Mouse (Mus musculus): ENCODE results near the gene Fam227b. TPM values are rescaled to one million over a fixed set of nuclear protein-coding genes. Genes with fewer than 3 reads are reported as not detected.

The Fam227b gene
- polyA plus RNA-seq, 1 experiment from 2014 or later, result not detected

- ATAC-seq (ENCODE audit: insufficient number of reproducible peaks, insufficient read depth, low FRiP score, low TSS enrichment), result no peak
- Histone ChIP-seq H3K27me3 (no peaks in the 10 kb centered on the region), H3K9me3 (no peaks in the 10 kb centered on the region), H3K4me3 (no peak overlapping the region), H3K27ac (no peak overlapping the region), H3K36me3 (no peaks in the 10 kb centered on the region), H3K9ac (no peak overlapping the region), H3K4me2 (replicated peaks) (no peak overlapping the region), H3K4me1 (peaks cover 11% of the 10 kb centered on the region)
- WGBS, result 44% methylated on average over 5 of the region's 5 CpGs
These were observed 98.1 kb downstream of the Fam227b start for GRCm38 (mm10) chr2:126053657-126054056.

- Histone ChIP-seq H3K9ac (no peak overlapping the region), H3K27ac (peak overlapping the region; percentile 41; the same call in 1 of the 2 replicates), H3K4me2 (replicated peaks) (no peak overlapping the region), H3K27me3 (no peaks in the 10 kb centered on the region), H3K9me3 (no peaks in the 10 kb centered on the region), H3K36me3 (no peaks in the 10 kb centered on the region), H3K4me3 (no peak overlapping the region), H3K4me1 (peaks cover 11% of the 10 kb centered on the region)
- 17% methylated on average over 6 of the region's 6 CpGs for whole genome bisulfite sequencing
- peak; percentile 77; the same call in 1 of the 2 replicates for ATAC-seq (ENCODE audit: insufficient number of reproducible peaks, insufficient read depth, low FRiP score, low TSS enrichment)
These were observed 98.9 kb downstream of the Fam227b start for GRCm38 (mm10) chr2:126052749-126053557.

DNA sequence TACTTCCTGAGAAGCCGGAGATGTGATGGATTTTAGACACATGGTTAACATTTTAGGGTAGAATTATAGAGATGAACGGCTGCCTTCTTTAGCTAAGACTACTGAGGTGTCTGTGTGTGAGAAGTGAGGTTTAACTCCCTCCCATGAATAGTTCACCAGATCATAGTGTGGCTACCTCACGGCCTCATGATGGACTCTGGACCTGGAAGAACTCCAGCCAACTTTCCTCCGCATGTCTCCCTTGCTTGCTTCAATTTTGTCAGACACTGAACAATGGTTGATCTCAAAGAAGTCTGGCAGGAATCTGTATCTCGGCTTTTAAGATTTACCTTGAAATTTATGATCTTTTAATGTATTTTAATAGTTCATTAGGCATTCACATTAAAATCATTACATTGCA lies 106.2 kb downstream of the Fam227b start:
- H3K4me3 ChIP-seq, result no peak overlapping the region
- 82% methylated on average over 5 of the region's 5 CpGs for WGBS
- H3K27me3 ChIP-seq, result no peaks in the 10 kb centered on the region
- H3K36me3 ChIP-seq, result no peaks in the 10 kb centered on the region
- no peak overlapping the region for H3K27ac ChIP-seq
- no peaks in the 10 kb centered on the region for H3K9me3 ChIP-seq
- no peak for ATAC-seq (ENCODE audit: insufficient number of reproducible peaks, insufficient read depth, low FRiP score, low TSS enrichment)
- no peaks in the 10 kb centered on the region for H3K4me1 ChIP-seq
- no peak overlapping the region for H3K4me2 ChIP-seq (replicated peaks)
- no peak overlapping the region for H3K9ac ChIP-seq

- no peaks in the 10 kb centered on the region for H3K36me3 ChIP-seq
- ATAC-seq (ENCODE audit: insufficient number of reproducible peaks, insufficient read depth, low FRiP score, low TSS enrichment), result no peak
- H3K4me1 ChIP-seq, result no peaks in the 10 kb centered on the region
- H3K4me3 ChIP-seq, result no peak overlapping the region
- H3K27me3 ChIP-seq, result no peaks in the 10 kb centered on the region
- 50% methylated on average over 3 of the region's 3 CpGs for WGBS
- no peak overlapping the region for H3K4me2 ChIP-seq (replicated peaks)
- H3K27ac ChIP-seq, result no peak overlapping the region
- H3K9ac ChIP-seq, result no peak overlapping the region
- no peaks in the 10 kb centered on the region for H3K9me3 ChIP-seq
These were observed 109.1 kb downstream of the Fam227b start for GRCm38 (mm10) chr2:126042674-126043073.

DNA sequence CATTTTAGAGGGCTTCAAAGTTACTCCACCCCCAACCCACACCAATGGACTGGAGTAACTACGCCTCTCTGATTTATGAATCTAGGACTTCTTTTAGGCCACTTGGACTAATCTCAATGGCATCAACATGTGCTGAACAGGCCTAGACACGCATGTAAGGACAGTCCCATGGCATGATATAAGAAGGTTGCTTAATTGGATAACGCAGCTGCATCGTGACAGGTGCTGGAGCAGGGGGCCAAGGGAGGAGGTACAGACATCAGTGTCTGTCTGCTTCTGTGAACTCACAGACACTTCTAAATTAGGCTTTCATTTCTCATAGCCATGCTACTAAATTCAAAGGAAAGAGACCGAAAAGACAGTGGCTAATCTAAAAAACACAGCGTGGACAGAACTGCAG lies 110.6 kb downstream of the Fam227b start:
- H3K9ac ChIP-seq, result no peak overlapping the region

DNA sequence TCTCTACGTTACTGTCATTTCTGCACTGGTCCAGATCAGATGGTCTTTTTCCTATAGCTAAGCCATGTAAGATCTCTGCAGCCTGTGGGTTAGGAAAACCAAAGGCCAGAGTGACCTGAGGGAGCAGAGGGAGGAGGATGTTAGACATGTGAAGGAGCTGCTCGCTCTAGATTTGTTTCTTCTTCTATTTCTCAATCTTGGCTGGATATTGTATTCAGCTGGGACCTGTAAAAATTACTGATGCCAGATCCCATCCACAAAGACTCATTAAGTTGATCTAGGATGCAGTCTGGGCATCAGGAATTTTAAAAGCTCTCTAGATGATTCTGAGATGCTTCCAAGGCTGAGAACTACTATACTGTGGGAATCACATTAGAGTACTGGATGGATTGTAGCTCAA lies 111.2 kb downstream of the Fam227b start:
- no peaks in the 10 kb centered on the region for H3K36me3 ChIP-seq
- H3K9me3 ChIP-seq, result no peaks in the 10 kb centered on the region
- H3K27me3 ChIP-seq, result no peaks in the 10 kb centered on the region
- H3K9ac ChIP-seq, result no peak overlapping the region
- no peak overlapping the region for H3K27ac ChIP-seq
- no peak for ATAC-seq (ENCODE audit: insufficient number of reproducible peaks, insufficient read depth, low FRiP score, low TSS enrichment)
- H3K4me3 ChIP-seq, result no peak overlapping the region
- WGBS, result 89% methylated on average over 2 of the region's 2 CpGs
- H3K4me1 ChIP-seq, result peaks cover under 1% of the 10 kb centered on the region; the same call in 1 of the 2 replicates
- H3K4me2 ChIP-seq (replicated peaks), result no peak overlapping the region

More for the DNA sequence above, 110.6 kb downstream of the Fam227b start:
- H3K4me3 ChIP-seq, result no peak overlapping the region
- H3K9me3 ChIP-seq, result no peaks in the 10 kb centered on the region
- H3K27me3 ChIP-seq, result no peaks in the 10 kb centered on the region
- H3K4me2 ChIP-seq (replicated peaks), result no peak overlapping the region
- H3K27ac ChIP-seq, result no peak overlapping the region
- no peak for ATAC-seq (ENCODE audit: insufficient number of reproducible peaks, insufficient read depth, low FRiP score, low TSS enrichment)
- WGBS, result 88% methylated on average over 6 of the region's 6 CpGs
- no peaks in the 10 kb centered on the region for H3K36me3 ChIP-seq
- H3K4me1 ChIP-seq, result no peaks in the 10 kb centered on the region

GRCm38 (mm10) chr2:126039414-126039891 lies 112.4 kb downstream of the Fam227b start:
- Histone ChIP-seq H3K27me3 (no peaks in the 10 kb centered on the region), H3K27ac (no peak overlapping the region), H3K9ac (no peak overlapping the region), H3K4me1 (peaks cover 7% of the 10 kb centered on the region; the same call in 1 of the 2 replicates), H3K4me2 (replicated peaks) (no peak overlapping the region), H3K36me3 (no peaks in the 10 kb centered on the region), H3K9me3 (no peaks in the 10 kb centered on the region), H3K4me3 (no peak overlapping the region)
- WGBS, result 66% methylated on average over 4 of the region's 4 CpGs
- no peak for ATAC-seq (ENCODE audit: insufficient number of reproducible peaks, insufficient read depth, low FRiP score, low TSS enrichment)

DNA sequence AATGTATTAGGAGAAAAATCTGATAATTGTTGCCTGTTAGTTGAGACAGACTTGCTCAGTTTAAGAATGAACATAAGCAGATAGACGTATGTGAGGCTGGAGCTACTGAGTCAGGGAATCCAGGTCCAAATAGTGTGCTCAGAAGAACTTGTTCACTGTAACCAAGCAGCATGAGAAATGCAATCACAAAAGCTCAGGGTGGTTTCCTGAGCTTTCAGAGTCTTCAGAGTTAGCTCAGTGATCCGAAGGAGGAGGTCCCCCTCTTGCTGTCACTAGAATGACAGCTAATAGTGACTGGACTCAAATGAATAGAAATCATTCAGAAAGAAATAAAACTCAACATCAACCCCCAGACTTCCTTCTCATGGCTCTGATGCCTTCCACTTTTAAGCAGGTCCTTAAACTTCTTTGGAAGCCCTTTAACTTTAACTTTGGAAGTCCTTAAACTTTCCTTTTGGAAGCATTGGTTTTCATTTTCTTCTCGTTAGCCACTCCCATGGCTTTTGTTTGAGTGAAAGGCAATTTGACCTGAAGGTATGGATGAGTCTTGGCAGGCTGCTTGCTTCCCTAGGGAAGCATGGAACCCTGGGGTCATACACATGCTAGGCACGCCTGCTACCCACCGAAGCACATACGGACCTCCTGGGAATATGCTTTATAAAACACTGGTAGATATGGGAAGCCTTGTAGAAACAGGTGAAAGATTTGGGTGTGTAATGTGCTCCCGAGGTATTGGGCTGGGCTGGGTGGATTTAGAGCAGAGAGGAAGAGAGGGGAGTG lies 113.4 kb downstream of the Fam227b start:
- 67% methylated on average over 7 of the region's 7 CpGs for WGBS
- no peak for ATAC-seq (ENCODE audit: insufficient number of reproducible peaks, insufficient read depth, low FRiP score, low TSS enrichment)

DNA sequence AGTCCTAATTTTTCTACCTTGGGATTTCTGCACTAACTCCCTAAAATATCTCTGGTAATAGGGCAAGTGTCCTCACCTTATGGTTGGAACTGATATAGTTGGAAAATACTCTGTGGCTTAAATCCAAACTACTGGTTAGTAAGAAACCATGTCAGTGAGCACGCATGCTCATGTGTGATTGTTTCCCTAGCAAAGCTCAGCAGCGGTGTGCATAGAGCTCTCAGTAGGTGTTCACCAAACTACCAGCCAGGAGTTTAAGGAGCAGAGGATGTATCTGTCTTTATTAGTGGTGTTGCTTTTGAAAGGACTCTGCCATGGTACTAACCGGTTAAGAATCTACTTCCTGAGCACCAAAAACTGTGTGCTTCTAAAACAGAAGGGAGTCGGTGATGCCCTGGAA lies 115.7 kb downstream of the Fam227b start:
- no peak overlapping the region for H3K9ac ChIP-seq

More for the DNA sequence above, 113.4 kb downstream of the Fam227b start:
- Histone ChIP-seq H3K4me2 (replicated peaks) (no peak overlapping the region), H3K9me3 (no peaks in the 10 kb centered on the region), H3K4me1 (peaks cover 13% of the 10 kb centered on the region; the same call in 1 of the 2 replicates), H3K36me3 (no peaks in the 10 kb centered on the region), H3K9ac (no peak overlapping the region), H3K27ac (no peak overlapping the region), H3K27me3 (no peaks in the 10 kb centered on the region), H3K4me3 (no peak overlapping the region)

DNA sequence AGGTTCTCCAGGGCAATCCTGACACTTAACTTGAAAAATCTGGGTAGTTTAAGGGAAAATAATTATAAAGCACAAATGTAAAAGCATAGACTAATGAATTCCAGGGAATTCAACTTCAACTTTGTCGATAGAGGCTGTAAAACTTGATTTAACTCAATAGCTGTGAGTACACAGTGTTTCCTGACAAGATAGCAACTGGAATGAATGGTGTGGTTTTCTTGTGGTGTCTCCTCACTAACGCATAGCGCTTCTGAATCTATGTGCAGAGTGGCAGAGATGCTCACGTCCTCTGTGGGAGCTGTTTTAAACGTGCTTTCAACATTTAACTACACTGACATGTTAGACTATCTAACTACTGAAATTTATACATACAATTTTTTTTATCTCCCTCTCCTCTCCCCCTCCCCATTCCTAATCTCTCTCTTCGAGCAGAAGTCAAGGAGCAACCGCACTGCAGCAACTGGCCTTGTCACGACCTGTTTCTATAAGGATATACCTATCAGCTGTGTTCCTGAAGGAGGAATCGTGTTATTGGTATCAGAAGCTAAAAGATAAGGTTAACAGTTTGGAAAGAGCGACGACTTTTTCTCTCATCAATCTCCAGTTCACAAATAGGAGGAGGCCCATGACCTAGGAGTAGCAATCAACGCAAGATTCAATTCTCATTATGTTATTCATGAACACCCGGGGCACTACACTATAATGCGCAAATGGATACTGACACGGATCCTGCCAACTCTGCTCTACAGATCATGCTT lies 116.6 kb downstream of the Fam227b start:
- Histone ChIP-seq H3K36me3 (no peaks in the 10 kb centered on the region), H3K9ac (no peak overlapping the region), H3K9me3 (no peaks in the 10 kb centered on the region), H3K4me3 (peak overlapping the region; percentile 10; the same call in 1 of the 2 replicates), H3K27ac (0 out of 2 replicates have a peak overlapping the region, but pooled peaks have one; percentile 50), H3K27me3 (no peaks in the 10 kb centered on the region), H3K4me1 (peaks cover 13% of the 10 kb centered on the region; the same call in 1 of the 2 replicates), H3K4me2 (replicated peaks) (peak overlapping the region; percentile 40)
- WGBS, result 73% methylated on average over 15 of the region's 15 CpGs
- no peak for ATAC-seq (ENCODE audit: insufficient number of reproducible peaks, insufficient read depth, low FRiP score, low TSS enrichment)

More for the DNA sequence above, 115.7 kb downstream of the Fam227b start:
- WGBS, result 79% methylated on average over 4 of the region's 4 CpGs
- no peaks in the 10 kb centered on the region for H3K9me3 ChIP-seq
- no peak for ATAC-seq (ENCODE audit: insufficient number of reproducible peaks, insufficient read depth, low FRiP score, low TSS enrichment)
- no peaks in the 10 kb centered on the region for H3K27me3 ChIP-seq
- no peaks in the 10 kb centered on the region for H3K36me3 ChIP-seq
- H3K4me3 ChIP-seq, result no peak overlapping the region
- H3K27ac ChIP-seq, result no peak overlapping the region
- H3K4me2 ChIP-seq (replicated peaks), result 0 out of 2 replicates have a peak overlapping the region, but pooled peaks have one; percentile 8
- H3K4me1 ChIP-seq, result peaks cover 13% of the 10 kb centered on the region; the same call in 1 of the 2 replicates

All from embryonic facial prominence, embryonic 12.5 days (tissue).